Mouse (Mus musculus) lung, embryonic 15.5 days (tissue): ENCODE measurements around the gene Igfbp5. TPM values are rescaled to one million over a fixed set of nuclear protein-coding genes. Genes with fewer than 3 reads are reported as not detected.

ENCODE experiments used
- ATAC-seq: fragments of 200-750 bp; cut with Nextera tagmentation; 2 replicates; pipeline ENCODE4 v1.8.0; 2017; ENCODE audit warnings: moderate number of reproducible peaks, borderline replicate concordance; ENCODE audit not compliant: low FRiP score, low TSS enrichment; ENCODE audit errors: extremely low read depth
- H3K27ac ChIP-seq: fragments of 300-500 bp; sonication (generic); 2 replicates; pipeline ENCODE4 v1.5.1; 2015; ENCODE audit warnings: moderate library complexity, mild to moderate bottlenecking, inconsistent platforms
- H3K27me3 ChIP-seq: fragments of 300-500 bp; sonication (generic); 2 replicates; pipeline ENCODE4 v1.6.1; 2015; ENCODE audit warnings: inconsistent platforms
- H3K36me3 ChIP-seq: fragments of 300-500 bp; sonication (generic); 2 replicates; pipeline ENCODE4 v1.6.1; 2015; ENCODE audit warnings: inconsistent platforms
- H3K4me1 ChIP-seq: fragments of 300-500 bp; sonication (generic); 2 replicates; pipeline ENCODE4 v1.6.1; 2015; ENCODE audit warnings: inconsistent platforms
- H3K4me2 ChIP-seq: fragments of 300-500 bp; sonication (generic); 2 replicates; pipeline ENCODE4 v1.6.1; 2015; ENCODE audit warnings: inconsistent platforms, mild to moderate bottlenecking, moderate library complexity
- H3K4me3 ChIP-seq: fragments of 300-500 bp; sonication (generic); 2 replicates; pipeline ENCODE4 v1.5.1; 2015; ENCODE audit warnings: mild to moderate bottlenecking, inconsistent platforms
- H3K9ac ChIP-seq: fragments of 300-500 bp; sonication (generic); 2 replicates; pipeline ENCODE4 v1.6.1; 2015; ENCODE audit warnings: inconsistent platforms
- H3K9me3 ChIP-seq: fragments of 300-500 bp; sonication (generic); 2 replicates; pipeline ENCODE4 v1.6.1; 2016; ENCODE audit warnings: inconsistent platforms
- WGBS: fragments of 180-500 bp; shearing (Covaris S2); methylation state at CpG from one replicate; pipeline ENCODE4 v1.1.7; 2015; 5-methylcytosine and 5-hydroxymethylcytosine counted together
- polyA plus RNA-seq: library from polyadenylated mRNA; unstranded; fragments of >200 nt; fragmentation: Nextera tagmentation; extraction: Ambion mirVana; gene quantifications from 2 replicates; pipeline ENCODE4 v1.2.1, GENCODE M21; 2015

Igfbp5 gene
- polyA plus RNA-seq, 1 experiment from 2014 or later: 76.7 TPM

DNA sequence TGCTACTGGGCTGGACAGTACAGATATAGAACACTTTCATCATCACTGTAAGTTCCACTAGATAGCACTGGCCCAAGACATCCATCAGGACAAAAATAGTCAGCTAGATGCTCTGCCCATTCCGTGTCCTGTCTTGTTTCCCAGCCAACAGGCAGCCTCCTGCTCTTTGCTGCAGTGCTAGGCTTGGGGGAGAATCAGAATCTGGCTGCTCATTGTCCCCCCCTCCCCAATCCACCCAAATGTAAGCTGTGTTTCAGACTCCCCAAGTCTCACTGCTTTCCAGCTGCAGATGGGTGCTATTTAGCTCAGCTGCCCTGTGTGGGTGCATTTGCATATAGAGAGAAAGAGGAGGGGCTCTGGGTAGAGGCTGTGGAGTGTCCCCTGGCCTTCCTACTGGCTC, 7.3 kb downstream of the Igfbp5 start:
- Histone ChIP-seq H3K4me3 (no peak overlapping the region), H3K4me2 (no peak overlapping the region), H3K27ac (no peak overlapping the region), H3K36me3 (peaks cover 22% of the 10 kb centered on the region), H3K27me3 (peaks cover 7% of the 10 kb centered on the region; the same call in 1 of the 2 replicates), H3K9ac (no peak overlapping the region), H3K9me3 (no peaks in the 10 kb centered on the region), H3K4me1 (peaks cover 37% of the 10 kb centered on the region)
- no peak for ATAC-seq
- WGBS: 45% methylated on average over 1 of the region's 1 CpGs

- 45% methylated on average over 5 of the region's 5 CpGs for WGBS
- Histone ChIP-seq H3K4me1 (peaks cover 38% of the 10 kb centered on the region), H3K4me3 (no peak overlapping the region), H3K9me3 (no peaks in the 10 kb centered on the region), H3K4me2 (no peak overlapping the region), H3K27ac (no peak overlapping the region), H3K9ac (no peak overlapping the region), H3K27me3 (no peaks in the 10 kb centered on the region), H3K36me3 (peaks cover 23% of the 10 kb centered on the region)
- ATAC-seq: no peak
These were observed 8.3 kb downstream of the Igfbp5 start for GRCm38 (mm10) chr1:72866417-72866816.

GRCm38 (mm10) chr1:72865900-72866299, 8.8 kb downstream of the Igfbp5 start:
- Histone ChIP-seq H3K36me3 (peaks cover 23% of the 10 kb centered on the region), H3K4me3 (no peak overlapping the region), H3K4me1 (peaks cover 38% of the 10 kb centered on the region), H3K27ac (no peak overlapping the region), H3K9ac (no peak overlapping the region), H3K9me3 (no peaks in the 10 kb centered on the region), H3K4me2 (no peak overlapping the region), H3K27me3 (no peaks in the 10 kb centered on the region)
- 18% methylated on average over 6 of the region's 6 CpGs for WGBS
- no peak for ATAC-seq

GRCm38 (mm10) chr1:72864272-72864671, 10.4 kb downstream of the Igfbp5 start:
- Histone ChIP-seq H3K4me1 (peaks cover 22% of the 10 kb centered on the region), H3K9ac (no peak overlapping the region), H3K27me3 (no peaks in the 10 kb centered on the region), H3K36me3 (peaks cover 30% of the 10 kb centered on the region), H3K4me3 (no peak overlapping the region), H3K9me3 (no peaks in the 10 kb centered on the region), H3K27ac (no peak overlapping the region), H3K4me2 (no peak overlapping the region)
- ATAC-seq: no peak
- 77% methylated on average over 3 of the region's 3 CpGs for WGBS

GRCm38 (mm10) chr1:72863692-72864091, 11.0 kb downstream of the Igfbp5 start:
- Histone ChIP-seq H3K36me3 (peaks cover 36% of the 10 kb centered on the region), H3K27me3 (no peaks in the 10 kb centered on the region)

GRCm38 (mm10) chr1:72862248-72862647, 12.4 kb downstream of the Igfbp5 start:
- no peaks in the 10 kb centered on the region for H3K9me3 ChIP-seq
- H3K27me3 ChIP-seq: no peaks in the 10 kb centered on the region
- ATAC-seq: no peak
- H3K27ac ChIP-seq: no peak overlapping the region
- H3K36me3 ChIP-seq: peaks cover 38% of the 10 kb centered on the region
- H3K4me2 ChIP-seq: no peak overlapping the region
- peaks cover 14% of the 10 kb centered on the region for H3K4me1 ChIP-seq
- H3K9ac ChIP-seq: no peak overlapping the region
- H3K4me3 ChIP-seq: no peak overlapping the region
- 70% methylated on average over 21 of the region's 21 CpGs for WGBS

More at GRCm38 (mm10) chr1:72863692-72864091, 11.0 kb downstream of the Igfbp5 start:
- H3K4me1 ChIP-seq: peaks cover 16% of the 10 kb centered on the region
- H3K4me2 ChIP-seq: no peak overlapping the region
- no peaks in the 10 kb centered on the region for H3K9me3 ChIP-seq
- H3K9ac ChIP-seq: no peak overlapping the region
- no peak overlapping the region for H3K27ac ChIP-seq
- no peak for ATAC-seq
- WGBS: 83% methylated on average over 8 of the region's 8 CpGs
- H3K4me3 ChIP-seq: no peak overlapping the region

DNA sequence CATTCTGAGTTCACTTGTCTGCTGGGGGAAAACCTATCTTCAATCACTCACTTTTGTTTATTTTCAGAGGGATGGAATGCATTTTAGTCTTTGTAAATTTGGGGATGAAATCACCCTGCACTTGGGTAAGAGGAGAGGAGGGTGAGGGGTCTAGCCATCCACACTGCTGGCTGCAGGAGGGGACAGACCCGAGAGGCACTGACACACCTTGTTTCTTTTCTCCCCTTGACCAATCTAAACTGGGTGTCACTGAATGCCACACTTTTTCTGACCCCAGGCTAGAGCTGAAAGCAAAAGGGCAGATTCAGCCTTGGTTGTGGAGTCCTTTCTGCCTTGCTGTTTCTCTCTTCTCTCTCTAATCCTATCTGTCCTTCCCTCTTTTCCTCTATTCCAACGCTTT, 13.0 kb downstream of the Igfbp5 start:
- no peak overlapping the region; the same call in 1 of the 2 replicates for H3K9ac ChIP-seq
- H3K4me3 ChIP-seq: no peak overlapping the region
- WGBS: 39% methylated on average over 2 of the region's 2 CpGs
- no peak overlapping the region for H3K27ac ChIP-seq
- no peak overlapping the region for H3K4me2 ChIP-seq
- H3K27me3 ChIP-seq: no peaks in the 10 kb centered on the region
- no peaks in the 10 kb centered on the region for H3K9me3 ChIP-seq
- peaks cover 14% of the 10 kb centered on the region for H3K4me1 ChIP-seq
- H3K36me3 ChIP-seq: peaks cover 38% of the 10 kb centered on the region
- ATAC-seq: no peak

DNA sequence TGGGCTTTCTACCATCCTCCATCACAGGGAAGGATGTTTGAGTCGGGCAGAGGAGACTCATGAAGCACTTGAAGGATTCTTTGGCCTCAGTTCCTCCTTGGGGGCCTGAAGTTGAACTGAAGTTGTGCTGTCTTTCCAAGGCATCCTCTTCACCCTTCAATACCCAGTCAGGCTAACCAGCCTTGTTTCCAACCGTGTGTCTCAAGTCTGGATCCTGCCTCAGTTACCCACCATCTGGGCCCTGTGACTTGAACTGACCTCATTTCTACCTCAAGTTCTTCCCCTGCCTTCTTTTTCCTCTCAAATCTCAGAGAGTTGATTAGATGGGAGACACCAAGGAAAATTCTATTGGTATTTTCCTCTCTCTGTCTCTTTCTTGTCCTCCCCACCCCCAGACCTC, 14.2 kb downstream of the Igfbp5 start:
- Histone ChIP-seq H3K27me3 (no peaks in the 10 kb centered on the region), H3K4me3 (no peak overlapping the region), H3K9ac (no peak overlapping the region), H3K4me2 (no peak overlapping the region), H3K36me3 (peaks cover 38% of the 10 kb centered on the region), H3K4me1 (peaks cover 14% of the 10 kb centered on the region), H3K9me3 (no peaks in the 10 kb centered on the region), H3K27ac (no peak overlapping the region)
- ATAC-seq: no peak
- WGBS: 83% methylated on average over 2 of the region's 2 CpGs

DNA sequence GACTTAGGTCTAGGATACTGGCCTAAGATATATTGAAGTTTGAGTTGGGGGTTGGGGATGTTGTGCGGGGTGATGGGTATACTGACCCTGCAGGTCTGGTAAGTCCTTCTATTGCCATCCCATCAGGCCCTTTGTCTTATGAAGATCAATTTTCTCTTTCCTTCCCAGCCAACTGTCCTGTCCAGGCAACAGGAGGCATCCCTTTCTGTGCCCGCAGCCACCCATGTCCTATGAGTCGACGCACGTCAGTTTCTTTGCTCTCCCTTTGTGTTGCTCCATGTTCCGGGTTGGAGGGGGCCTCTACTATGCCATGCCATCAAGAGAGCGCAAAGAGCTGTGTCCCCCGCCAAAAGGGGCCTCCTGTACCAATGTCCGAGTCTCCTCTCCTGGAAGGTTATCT, 14.7 kb downstream of the Igfbp5 start:
- peaks cover 14% of the 10 kb centered on the region for H3K4me1 ChIP-seq
- ATAC-seq: no peak
- peaks cover 38% of the 10 kb centered on the region for H3K36me3 ChIP-seq
- no peaks in the 10 kb centered on the region for H3K9me3 ChIP-seq
- H3K9ac ChIP-seq: no peak overlapping the region
- H3K27me3 ChIP-seq: no peaks in the 10 kb centered on the region
- H3K4me2 ChIP-seq: no peak overlapping the region
- H3K27ac ChIP-seq: no peak overlapping the region
- 90% methylated on average over 9 of the region's 9 CpGs for WGBS
- no peak overlapping the region for H3K4me3 ChIP-seq

DNA sequence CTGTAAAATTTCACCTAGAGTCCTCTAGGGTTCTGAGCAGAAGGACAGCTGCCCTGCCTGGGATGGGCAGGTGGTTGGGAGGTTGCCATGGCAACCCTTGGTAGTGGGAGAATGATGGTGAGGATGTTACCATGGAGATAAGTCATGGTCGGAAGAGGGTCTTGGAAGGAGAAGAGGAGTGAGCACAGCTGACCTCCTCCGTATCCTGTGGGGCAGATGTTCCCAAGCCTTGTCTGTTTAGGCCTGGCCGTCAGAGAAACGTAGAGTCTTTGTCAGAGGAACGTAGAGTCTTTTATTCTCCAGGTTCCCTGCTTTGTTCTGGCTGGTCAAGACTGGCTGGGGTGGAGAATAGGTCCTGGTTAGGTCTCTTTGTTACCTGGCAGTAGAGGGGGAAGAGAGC, 15.8 kb downstream of the Igfbp5 start:
- Histone ChIP-seq H3K36me3 (peaks cover 32% of the 10 kb centered on the region), H3K9me3 (no peaks in the 10 kb centered on the region), H3K4me1 (peaks cover 21% of the 10 kb centered on the region), H3K4me3 (no peak overlapping the region), H3K27me3 (no peaks in the 10 kb centered on the region), H3K9ac (no peak overlapping the region), H3K27ac (no peak overlapping the region), H3K4me2 (no peak overlapping the region)
- ATAC-seq: no peak
- WGBS: 75% methylated on average over 5 of the region's 5 CpGs

- H3K9me3 ChIP-seq: no peaks in the 10 kb centered on the region
- H3K4me1 ChIP-seq: peaks cover 21% of the 10 kb centered on the region
- no peaks in the 10 kb centered on the region for H3K27me3 ChIP-seq
- H3K4me3 ChIP-seq: no peak overlapping the region
- H3K36me3 ChIP-seq: peaks cover 26% of the 10 kb centered on the region; the same call in 1 of the 2 replicates
- 86% methylated on average over 9 of the region's 9 CpGs for WGBS
- H3K9ac ChIP-seq: no peak overlapping the region
- H3K27ac ChIP-seq: no peak overlapping the region
- no peak for ATAC-seq
- no peak overlapping the region for H3K4me2 ChIP-seq
These were observed 16.4 kb downstream of the Igfbp5 start for GRCm38 (mm10) chr1:72858286-72858685.

- Histone ChIP-seq H3K9ac (no peak overlapping the region), H3K4me2 (no peak overlapping the region), H3K4me3 (no peak overlapping the region), H3K9me3 (no peaks in the 10 kb centered on the region), H3K27me3 (no peaks in the 10 kb centered on the region), H3K36me3 (peaks cover 19% of the 10 kb centered on the region; the same call in 1 of the 2 replicates), H3K27ac (no peak overlapping the region), H3K4me1 (peaks cover 21% of the 10 kb centered on the region)
- WGBS: 77% methylated on average over 5 of the region's 5 CpGs
- ATAC-seq: no peak
These were observed 17.1 kb downstream of the Igfbp5 start for GRCm38 (mm10) chr1:72857631-72858030.

- Histone ChIP-seq H3K9ac (no peak overlapping the region), H3K9me3 (no peaks in the 10 kb centered on the region), H3K4me3 (no peak overlapping the region), H3K27ac (no peak overlapping the region), H3K36me3 (peaks cover 15% of the 10 kb centered on the region; the same call in 1 of the 2 replicates), H3K4me1 (peaks cover 18% of the 10 kb centered on the region), H3K27me3 (no peaks in the 10 kb centered on the region), H3K4me2 (no peak overlapping the region)
- no peak for ATAC-seq
- 73% methylated on average over 7 of the region's 7 CpGs for WGBS
These were observed 17.5 kb downstream of the Igfbp5 start for GRCm38 (mm10) chr1:72857142-72857541.
